Mouse (Mus musculus): ENCODE measurements around the gene Hyls1. TPM values are rescaled to one million over a fixed set of nuclear protein-coding genes. Genes with fewer than 3 reads are reported as not detected.
"Not testable (repeated sequence)": the region's sequence is repeated elsewhere in the genome, so short reads cannot be mapped to it uniquely, and the experiment has no call there.

The Hyls1 gene
- total RNA-seq (2014; rRNA removed) (9.6 and 9.7 TPM in 2 replicates), polyA plus RNA-seq (2015; fragmentation: Nextera tagmentation; extraction: Ambion mirVana) (9.5 and 11.8 TPM in 2 replicates)

DNA sequence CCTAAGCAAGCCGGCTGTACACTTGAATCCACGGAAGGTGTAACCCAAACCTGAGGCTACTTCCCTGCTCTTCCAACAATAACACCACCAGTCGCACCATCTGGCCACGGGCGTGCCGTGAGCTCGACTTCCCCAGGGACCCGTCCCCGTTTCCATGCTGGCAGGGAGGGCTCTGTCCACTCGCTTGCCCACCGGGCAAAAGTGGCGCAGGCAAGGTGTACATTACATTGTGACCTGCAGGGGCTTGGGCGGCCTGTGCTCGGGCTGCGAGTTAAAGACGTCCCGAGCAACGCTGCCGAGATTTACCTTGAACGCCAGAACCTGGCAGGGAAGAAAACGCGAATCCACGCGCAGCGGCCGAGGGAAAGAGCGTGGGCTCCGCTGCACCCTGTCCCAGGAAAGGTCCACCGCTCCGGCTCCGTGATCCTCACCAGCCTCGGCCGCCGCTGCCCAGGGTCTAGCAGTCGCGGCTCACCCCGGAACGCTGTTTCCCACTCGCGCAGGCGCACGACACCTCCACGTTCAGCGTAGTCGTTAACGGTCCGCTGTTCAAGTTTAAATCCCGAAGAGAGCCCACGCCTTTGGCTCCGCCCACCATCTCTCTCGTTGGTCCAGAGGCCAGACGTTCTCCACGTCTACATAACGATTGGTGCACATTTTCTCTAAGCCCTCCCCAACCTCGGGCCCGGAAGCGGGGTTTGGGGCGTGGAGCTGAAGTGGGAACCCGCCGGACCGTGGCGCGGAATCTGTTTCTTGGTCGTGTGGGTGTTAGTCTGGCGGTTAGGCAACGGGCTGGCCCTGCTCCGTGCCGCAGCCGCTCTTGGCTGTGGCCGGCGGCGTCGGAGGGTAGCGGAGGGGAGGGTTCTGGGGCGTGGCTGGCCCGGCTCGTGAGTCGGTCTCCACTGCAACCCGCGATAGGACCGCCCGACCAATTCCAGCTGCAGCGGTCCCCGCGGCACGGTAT is at the start of gene Hyls1, which contains the start of gene Pate2:
TSS of gene Hyls1 (minus strand) at position 828 of the 964 bp plus-strand sequence.
TSS of gene Pate2 (plus strand) at position 714 of the 964 bp plus-strand sequence.
- DNase-seq (ENCODE audit: low spot score) (peak; percentile 98), ATAC-seq (peak; percentile 98)
- Histone ChIP-seq H3K27me3 (ENCODE audit: insufficient read depth, low read length) (no peaks in the 10 kb centered on the region), H3K4me1 (ENCODE audit: insufficient read depth, low read length) (peaks cover 3% of the 10 kb centered on the region; the same call in 1 of the 2 replicates), H3K4me3 (ENCODE audit: low read length) (peak within 1 kb of the TSS; percentile 82), H3K9ac (replicated peaks; ENCODE audit: low read length) (peak within 1 kb of the TSS; percentile 64), H3K4me2 (ENCODE audit: low read depth, low read length) (peak within 1 kb of the TSS; percentile 66), H3K27ac (peak within 1 kb of the TSS; percentile 84), H3K36me3 (ENCODE audit: insufficient read depth, low read length) (peaks cover 24% of the 10 kb centered on the region), H3K9me3 (ENCODE audit: low read length) (no peaks in the 10 kb centered on the region)
- TF ChIP-seq CTCF (IDR thresholded peaks at IDR 0.05; ENCODE audit: low read depth): peak; percentile 67
- WGBS: under 1% methylated on average over 86 of the region's 86 CpGs

DNA sequence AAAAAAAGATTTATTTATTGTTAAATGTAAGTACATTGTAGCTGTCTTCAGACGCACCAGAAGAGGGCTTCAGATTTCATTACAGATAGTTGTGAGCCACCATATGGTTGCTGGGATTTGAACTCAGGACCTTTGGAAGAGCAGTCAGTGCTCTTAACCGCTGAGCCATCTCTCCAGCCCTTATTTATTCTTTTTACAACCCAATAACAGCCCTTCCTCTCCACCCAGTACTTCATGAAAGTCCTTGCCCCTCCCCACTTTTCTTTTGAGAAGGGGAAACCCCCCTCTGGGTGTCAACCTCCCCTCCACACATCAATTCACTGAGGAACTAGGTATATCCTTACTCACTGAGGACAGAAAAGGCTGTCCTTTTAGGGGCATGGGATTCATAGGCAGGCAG is 46.6 kb upstream of the Hyls1 start:
- 82% methylated on average over 2 of the region's 2 CpGs for WGBS

DNA sequence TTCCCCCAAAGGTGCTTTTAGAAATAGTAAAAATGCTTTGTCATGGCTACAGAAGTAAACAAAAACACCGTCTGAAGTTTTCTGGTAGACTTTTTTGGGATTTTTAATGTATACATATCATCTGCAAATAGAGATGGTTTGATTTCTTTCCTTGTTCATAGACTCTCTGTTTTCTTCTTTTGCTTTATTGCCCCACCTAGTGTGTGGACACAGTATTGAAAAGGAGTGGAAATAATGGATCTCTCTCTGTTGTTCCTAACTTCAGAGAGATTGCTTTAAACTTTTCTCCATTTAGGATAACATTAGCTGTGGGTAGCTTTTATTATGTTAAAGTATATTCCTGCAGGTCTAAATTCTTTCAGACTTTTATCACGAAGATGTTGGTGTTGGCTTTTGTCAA is 43.8 kb upstream of the Hyls1 start:
- H3K4me3 ChIP-seq (ENCODE audit: low read length): no peak overlapping the region
- H3K9ac ChIP-seq (replicated peaks; ENCODE audit: low read length): no peak overlapping the region
- WGBS: 34% methylated on average over 2 of the region's 2 CpGs
- H3K36me3 ChIP-seq (ENCODE audit: insufficient read depth, low read length): no peaks in the 10 kb centered on the region
- DNase-seq (ENCODE audit: low spot score) (peak; percentile 3), ATAC-seq (no peak)
- H3K4me1 ChIP-seq (ENCODE audit: insufficient read depth, low read length): no peaks in the 10 kb centered on the region
- no peak overlapping the region for H3K27ac ChIP-seq
- TF ChIP-seq CTCF (IDR thresholded peaks at IDR 0.05; ENCODE audit: low read depth): peak; percentile 53
- no peak overlapping the region for H3K4me2 ChIP-seq (ENCODE audit: low read depth, low read length)
- no peaks in the 10 kb centered on the region for H3K9me3 ChIP-seq (ENCODE audit: low read length)
- H3K27me3 ChIP-seq (ENCODE audit: insufficient read depth, low read length): no peaks in the 10 kb centered on the region

More for the DNA sequence above, 46.6 kb upstream of the Hyls1 start:
- not testable (repeated sequence) for H3K4me3 ChIP-seq (ENCODE audit: low read length); H3K9ac ChIP-seq (replicated peaks; ENCODE audit: low read length); H3K4me2 ChIP-seq (ENCODE audit: low read depth, low read length); DNase-seq (ENCODE audit: low spot score); H3K36me3 ChIP-seq (ENCODE audit: insufficient read depth, low read length); H3K9me3 ChIP-seq (ENCODE audit: low read length); ATAC-seq; H3K27ac ChIP-seq; H3K4me1 ChIP-seq (ENCODE audit: insufficient read depth, low read length); H3K27me3 ChIP-seq (ENCODE audit: insufficient read depth, low read length)

DNA sequence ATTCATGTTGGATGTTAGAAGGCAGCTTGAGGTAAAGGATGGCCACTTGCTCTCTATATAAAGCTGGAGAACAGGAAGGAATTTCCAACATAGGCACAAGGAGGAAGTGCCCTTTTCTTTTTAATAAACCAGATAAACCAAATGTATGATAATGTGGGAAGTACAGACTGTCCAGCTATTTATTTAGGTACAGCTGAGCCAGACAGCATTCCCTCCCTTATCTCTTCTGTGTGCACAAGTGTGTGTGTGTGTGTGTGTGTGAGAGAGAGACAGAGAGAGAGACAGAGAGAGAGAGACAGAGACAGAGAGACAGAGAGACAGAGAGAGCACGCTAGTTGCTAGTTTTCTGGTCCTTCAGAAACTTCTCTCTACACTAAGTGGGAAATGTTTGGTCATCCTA is 41.6 kb upstream of the Hyls1 start, which contains the start of gene Pate4:
TSS of gene Pate4 (minus strand) at position 101 of the 400 bp plus-strand sequence.
- Histone ChIP-seq H3K9me3 (ENCODE audit: low read length) (no peaks in the 10 kb centered on the region), H3K27me3 (ENCODE audit: insufficient read depth, low read length) (no peaks in the 10 kb centered on the region), H3K9ac (replicated peaks; ENCODE audit: low read length) (no peak within 1 kb of the TSS), H3K4me1 (ENCODE audit: insufficient read depth, low read length) (no peaks in the 10 kb centered on the region), H3K4me2 (ENCODE audit: low read depth, low read length) (no peak within 1 kb of the TSS), H3K36me3 (ENCODE audit: insufficient read depth, low read length) (no peaks in the 10 kb centered on the region), H3K4me3 (ENCODE audit: low read length) (no peak within 1 kb of the TSS), H3K27ac (no peak within 1 kb of the TSS)
- WGBS: 95% methylated on average over 1 of the region's 1 CpGs
- ATAC-seq: no peak
- no peak for DNase-seq (ENCODE audit: low spot score)
- TF ChIP-seq CTCF (IDR thresholded peaks at IDR 0.05; ENCODE audit: low read depth): no peak

DNA sequence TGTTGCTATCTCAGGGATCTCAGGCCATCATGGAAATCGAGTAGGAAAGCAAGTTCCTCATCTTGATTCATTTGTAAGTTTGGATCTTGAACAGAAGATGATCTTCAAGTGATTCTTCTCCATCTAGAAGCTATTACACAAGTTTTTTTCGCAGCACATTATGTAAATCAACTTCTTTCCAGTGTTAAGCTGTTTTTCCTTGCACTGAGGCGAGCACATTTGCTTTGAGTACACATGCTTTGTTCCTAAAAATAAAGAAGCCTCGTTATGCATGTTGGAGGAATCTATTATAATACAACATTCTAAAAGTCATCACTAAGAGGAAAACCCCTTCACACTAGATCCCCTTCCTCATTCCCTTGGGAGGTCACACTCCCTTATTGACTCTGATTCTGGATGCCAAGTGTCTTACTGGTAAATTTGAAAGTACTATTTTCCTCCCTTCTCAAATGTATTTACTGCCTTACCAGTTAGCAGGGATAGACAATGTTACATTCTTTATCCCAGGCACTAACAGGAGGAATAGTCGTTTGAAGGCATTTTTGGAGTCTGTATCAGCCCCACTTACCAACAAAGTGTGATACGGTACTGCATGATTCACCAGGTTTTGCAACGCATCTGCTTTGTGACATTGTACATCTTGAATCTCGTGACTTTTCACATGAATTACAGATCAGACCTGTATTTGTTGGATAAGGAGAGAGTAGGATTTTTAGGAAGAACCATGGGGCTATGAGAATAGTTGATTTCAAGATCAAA is 37.6 kb upstream of the Hyls1 start:
- DNase-seq (ENCODE audit: low spot score) (no peak), ATAC-seq (no peak)
- Histone ChIP-seq H3K27ac (no peak overlapping the region), H3K27me3 (ENCODE audit: insufficient read depth, low read length) (no peaks in the 10 kb centered on the region), H3K4me3 (ENCODE audit: low read length) (no peak overlapping the region), H3K4me1 (ENCODE audit: insufficient read depth, low read length) (no peaks in the 10 kb centered on the region), H3K4me2 (ENCODE audit: low read depth, low read length) (no peak overlapping the region), H3K36me3 (ENCODE audit: insufficient read depth, low read length) (no peaks in the 10 kb centered on the region), H3K9me3 (ENCODE audit: low read length) (no peaks in the 10 kb centered on the region), H3K9ac (replicated peaks; ENCODE audit: low read length) (no peak overlapping the region)
- 61% methylated on average over 8 of the region's 8 CpGs for WGBS
- no peak for TF ChIP-seq CTCF (IDR thresholded peaks at IDR 0.05; ENCODE audit: low read depth)

DNA sequence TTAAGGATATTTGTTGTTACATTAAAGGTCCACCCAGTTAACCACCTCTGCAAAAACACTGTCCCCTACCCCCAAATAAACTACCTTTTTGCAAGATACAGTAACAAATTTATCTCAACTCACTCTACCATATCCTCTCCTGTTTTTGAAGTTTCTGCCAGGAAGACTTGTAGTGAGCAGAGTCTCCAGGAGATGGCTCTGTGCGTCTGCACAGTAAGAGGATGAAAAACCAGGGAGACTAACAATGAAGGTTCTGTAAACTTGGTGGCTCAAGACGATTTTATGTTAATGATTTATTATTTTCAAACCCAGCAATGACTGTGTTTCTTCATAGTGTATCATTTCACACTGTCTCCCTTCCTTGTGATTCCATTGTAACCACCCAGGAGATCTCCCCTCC is 22.7 kb upstream of the Hyls1 start:
- 14% methylated on average over 2 of the region's 2 CpGs for WGBS
- peak; percentile 77 for TF ChIP-seq CTCF (IDR thresholded peaks at IDR 0.05; ENCODE audit: low read depth)
- peak; percentile 59; the same call in 1 of the 2 replicates for ATAC-seq

More for the DNA sequence above, 22.7 kb upstream of the Hyls1 start:
- DNase-seq (ENCODE audit: low spot score): peak; percentile 63
- Histone ChIP-seq H3K4me3 (ENCODE audit: low read length) (no peak overlapping the region), H3K27me3 (ENCODE audit: insufficient read depth, low read length) (no peaks in the 10 kb centered on the region), H3K27ac (no peak overlapping the region), H3K36me3 (ENCODE audit: insufficient read depth, low read length) (no peaks in the 10 kb centered on the region), H3K4me2 (ENCODE audit: low read depth, low read length) (no peak overlapping the region), H3K9me3 (ENCODE audit: low read length) (no peaks in the 10 kb centered on the region), H3K4me1 (ENCODE audit: insufficient read depth, low read length) (no peaks in the 10 kb centered on the region), H3K9ac (replicated peaks; ENCODE audit: low read length) (no peak overlapping the region)

All from hindbrain, postnatal 0 days (tissue).